Mouse (Mus musculus) embryo, embryonic 10.5 days (tissue): ENCODE measurements at regions not wholly inside any gene's neighbourhood (a gene's known extent, or its start where the extent isn't known, plus 50 kb on each side); places are given as distances from the start of the nearest gene placed in this dataset.
A peak's percentile ranks its signal among the peaks of the same experiment; 100 is the strongest.

ENCODE experiments used
- DNase-seq: peaks from one replicate; pipeline ENCODE4 v3.0.0-alpha.2; 2015; ENCODE audit warnings: low spot score

GRCm38 (mm10) chr3:54103098-54103497 lies 52.7 kb upstream of the Trpc4 start:
- DNase-seq: no peak

GRCm38 (mm10) chr3:54083634-54084033 lies 72.2 kb upstream of the Trpc4 start:
- no peak for DNase-seq

- no peak for DNase-seq
These were observed 79.4 kb upstream of the Trpc4 start for GRCm38 (mm10) chr3:54076461-54076860.

- DNase-seq: no peak
These were observed 95.2 kb upstream of the Trpc4 start for GRCm38 (mm10) chr3:54060653-54061052.

DNA sequence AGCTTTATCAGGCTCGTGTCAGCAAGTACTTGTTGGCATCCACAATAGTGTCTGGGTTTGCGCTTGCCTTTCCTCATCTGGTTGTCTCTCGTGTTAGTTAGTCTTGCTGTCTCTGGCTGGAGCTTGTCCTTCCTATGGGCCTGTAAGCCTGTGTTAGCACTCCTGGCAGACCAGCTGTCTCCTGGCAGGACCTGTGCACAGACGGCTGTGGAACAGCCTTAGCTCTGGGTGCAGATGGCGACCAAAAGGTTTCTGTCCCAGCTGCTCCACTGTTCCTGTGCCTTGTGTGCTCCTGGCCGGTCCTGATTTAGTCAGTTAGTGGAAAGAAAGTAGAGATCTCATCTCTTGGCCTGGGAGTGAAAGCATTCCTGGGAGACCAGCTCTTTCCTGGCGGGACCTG lies 101.5 kb upstream of the Trpc4 start:
- no peak for DNase-seq

DNA sequence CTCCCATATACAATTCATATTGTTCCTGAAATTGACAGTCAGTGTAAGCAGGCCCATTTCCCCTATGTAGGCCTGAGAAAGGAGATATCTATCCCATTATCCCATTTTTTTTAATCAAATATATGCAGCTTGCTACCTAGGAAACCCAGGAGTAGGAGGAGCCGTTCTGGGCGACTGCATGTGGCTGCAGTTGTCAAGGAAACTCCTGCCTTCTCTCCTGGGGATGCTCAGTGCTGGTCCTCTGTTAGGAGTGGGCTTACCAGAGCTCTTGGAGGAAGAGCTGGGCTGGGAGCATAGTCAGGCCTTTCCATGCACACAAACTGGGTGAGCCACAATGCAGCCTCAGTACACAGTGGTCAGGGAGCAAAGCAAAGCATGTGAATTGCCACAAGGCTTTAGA lies 106.5 kb upstream of the Trpc4 start:
- no peak for DNase-seq

GRCm38 (mm10) chr3:54048091-54048670 lies 107.7 kb upstream of the Trpc4 start:
- no peak for DNase-seq

DNA sequence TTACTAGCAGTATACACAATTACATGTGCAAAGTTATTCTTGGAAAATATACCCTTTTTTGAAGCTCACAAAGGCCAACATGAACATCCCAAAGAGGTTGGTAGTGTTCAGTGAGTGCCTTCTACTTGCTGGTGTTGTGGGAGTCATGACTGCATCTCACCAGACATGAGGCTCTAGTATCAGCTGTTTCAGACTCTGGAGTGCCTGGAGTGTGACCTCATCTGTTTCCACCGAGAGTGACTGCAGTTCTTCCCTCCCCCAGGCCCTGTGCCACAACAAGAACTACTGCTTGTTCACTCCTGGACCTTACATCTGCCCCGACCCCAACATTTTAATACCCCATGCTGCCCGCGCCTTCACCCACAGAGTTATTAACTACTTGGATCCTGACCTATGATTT lies 128.5 kb upstream of the Trpc4 start:
- DNase-seq: no peak

GRCm38 (mm10) chr3:54020196-54020595 lies 135.6 kb upstream of the Trpc4 start:
- DNase-seq: no peak

GRCm38 (mm10) chr3:54017943-54018649 lies 137.7 kb upstream of the Trpc4 start:
- peak; percentile 26 for DNase-seq

GRCm38 (mm10) chr3:54016877-54017276 lies 139.0 kb upstream of the Trpc4 start:
- DNase-seq: no peak

- no peak for DNase-seq
These were observed 144.8 kb upstream of the Trpc4 start for GRCm38 (mm10) chr3:54011016-54011415.

DNA sequence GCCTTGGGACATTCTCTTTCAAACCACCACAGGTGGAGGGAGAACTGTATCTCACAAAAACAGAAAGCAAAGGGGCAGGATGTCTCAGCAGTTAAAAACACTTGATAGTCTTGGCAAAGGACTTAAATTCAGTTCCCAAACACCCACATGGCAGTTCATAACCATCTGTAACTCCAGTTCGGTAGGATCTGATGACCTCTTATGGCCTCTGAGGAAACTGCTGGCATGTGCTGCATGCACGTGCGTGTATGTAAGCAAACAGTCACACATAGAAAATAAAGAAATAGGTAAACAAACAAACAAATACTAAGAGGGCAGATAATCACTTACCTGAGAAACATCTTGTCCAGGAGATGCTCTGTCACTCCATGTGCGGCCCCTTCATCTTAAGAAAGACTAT lies 129.4 kb upstream of the Ufm1 start:
- no peak for DNase-seq

DNA sequence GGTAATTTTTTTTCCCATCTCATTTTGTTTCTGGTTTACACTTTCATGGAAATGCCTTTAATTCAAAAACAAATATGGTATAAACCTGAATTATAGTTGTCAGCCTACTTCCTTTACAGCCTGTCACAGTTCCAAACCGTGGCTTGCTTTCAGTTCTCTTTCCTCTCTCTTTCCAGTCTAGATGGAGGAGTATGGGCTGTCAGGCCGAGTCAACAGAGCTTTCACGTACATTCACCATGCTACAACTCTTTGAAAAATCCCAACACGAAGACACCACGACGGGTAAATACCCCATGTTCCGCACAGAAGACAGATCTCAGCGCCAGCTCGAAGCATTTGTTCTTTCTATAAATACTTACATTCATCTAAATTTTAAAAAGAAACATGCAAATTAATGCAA lies 125.2 kb upstream of the Ufm1 start:
- no peak for DNase-seq

DNA sequence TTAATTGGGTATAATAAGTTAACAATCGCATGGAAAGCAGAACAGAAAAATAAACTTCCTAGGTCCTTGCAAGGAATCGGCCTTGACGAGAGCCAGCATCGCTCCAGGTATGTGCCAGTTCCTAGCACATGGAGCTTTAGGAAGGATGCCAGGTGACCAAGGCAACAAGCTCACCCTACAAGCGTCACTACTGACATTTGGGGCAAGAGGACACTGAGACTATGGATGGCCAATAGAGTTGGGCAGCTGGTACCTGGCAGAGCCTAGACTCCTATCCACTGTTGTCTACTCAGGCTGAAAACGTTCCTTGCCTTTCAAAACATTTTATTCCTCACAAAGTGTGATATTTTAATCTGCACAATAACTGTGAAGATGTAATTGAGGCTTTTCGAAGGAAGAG lies 124.6 kb upstream of the Ufm1 start:
- no peak for DNase-seq

DNA sequence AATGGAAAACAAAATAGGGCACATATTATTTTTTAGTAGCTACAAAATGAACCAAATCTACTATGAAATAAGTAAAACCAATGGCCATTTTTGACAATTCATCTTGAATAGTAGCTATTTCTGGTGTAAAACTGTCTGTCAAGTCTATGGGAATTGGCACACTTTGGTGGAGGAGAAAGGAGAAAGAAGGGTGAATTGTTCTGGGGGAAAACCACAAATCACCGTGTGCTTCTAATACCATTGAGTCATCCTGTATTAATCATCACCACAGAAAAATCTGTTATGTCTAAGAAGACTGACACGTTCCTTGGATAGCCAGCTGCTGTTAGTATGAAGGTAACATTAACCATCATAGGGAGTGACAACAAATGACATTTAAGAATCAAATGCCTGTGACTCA lies 123.7 kb upstream of the Ufm1 start:
- no peak for DNase-seq

DNA sequence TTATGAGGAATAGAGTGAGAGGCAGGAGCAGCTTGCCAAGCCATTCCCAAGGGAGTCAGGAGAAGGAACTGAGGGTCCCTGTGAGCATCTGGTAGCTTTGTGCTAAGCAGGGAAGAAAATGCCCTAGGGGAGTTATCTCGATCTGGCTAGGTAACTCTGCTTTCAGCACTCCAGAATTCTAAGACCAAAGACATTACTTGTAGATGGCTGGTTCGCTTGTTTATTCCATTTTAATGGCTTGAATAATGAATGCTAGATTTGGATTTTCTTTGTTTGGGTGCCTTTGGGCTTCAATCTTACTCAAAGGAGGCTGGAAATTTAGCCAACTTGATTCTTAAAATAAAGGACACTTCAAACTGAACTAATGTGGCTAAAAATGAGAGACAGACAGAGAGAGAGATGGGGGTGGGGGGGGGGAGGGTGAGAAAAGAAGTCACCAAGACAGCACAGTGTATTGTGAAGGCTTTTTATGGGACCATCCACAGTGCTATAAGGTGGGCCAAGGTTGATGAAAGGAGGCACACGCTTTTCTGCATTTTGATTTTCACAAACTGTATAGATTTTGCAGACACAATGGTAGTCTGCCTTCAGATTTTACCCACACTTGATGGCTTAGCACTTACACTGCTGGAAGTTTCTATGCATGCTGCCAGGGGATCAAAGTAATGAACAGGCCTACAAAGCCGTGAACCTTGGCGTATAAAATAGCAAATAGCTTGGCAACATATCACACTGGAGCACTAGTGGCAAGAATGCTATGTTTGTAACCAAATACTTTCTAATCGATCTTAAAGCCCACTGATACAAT lies 121.3 kb upstream of the Ufm1 start:
- no peak for DNase-seq

DNA sequence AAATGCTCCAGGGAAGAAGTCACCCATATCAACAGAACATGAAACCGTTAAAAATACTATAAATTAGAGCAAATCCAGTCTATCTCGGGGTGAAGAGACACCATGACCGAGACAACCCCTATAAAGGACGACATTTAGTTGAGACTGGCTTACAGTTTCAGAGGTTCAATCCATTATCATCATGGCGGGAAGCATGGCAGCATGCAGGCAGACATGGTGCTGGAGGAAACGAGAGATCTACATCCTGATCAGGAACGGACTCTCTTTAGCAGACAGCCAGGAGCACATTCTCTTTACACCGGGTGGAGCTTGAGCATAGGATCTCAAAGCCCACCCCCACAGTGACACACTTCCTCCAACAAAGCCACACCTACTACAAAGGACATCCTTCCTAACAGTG lies 118.7 kb upstream of the Ufm1 start:
- DNase-seq: no peak

GRCm38 (mm10) chr3:53981585-53981984 lies 118.0 kb upstream of the Ufm1 start:
- DNase-seq: no peak

GRCm38 (mm10) chr3:53977379-53978080 lies 113.9 kb upstream of the Ufm1 start:
- no peak for DNase-seq

DNA sequence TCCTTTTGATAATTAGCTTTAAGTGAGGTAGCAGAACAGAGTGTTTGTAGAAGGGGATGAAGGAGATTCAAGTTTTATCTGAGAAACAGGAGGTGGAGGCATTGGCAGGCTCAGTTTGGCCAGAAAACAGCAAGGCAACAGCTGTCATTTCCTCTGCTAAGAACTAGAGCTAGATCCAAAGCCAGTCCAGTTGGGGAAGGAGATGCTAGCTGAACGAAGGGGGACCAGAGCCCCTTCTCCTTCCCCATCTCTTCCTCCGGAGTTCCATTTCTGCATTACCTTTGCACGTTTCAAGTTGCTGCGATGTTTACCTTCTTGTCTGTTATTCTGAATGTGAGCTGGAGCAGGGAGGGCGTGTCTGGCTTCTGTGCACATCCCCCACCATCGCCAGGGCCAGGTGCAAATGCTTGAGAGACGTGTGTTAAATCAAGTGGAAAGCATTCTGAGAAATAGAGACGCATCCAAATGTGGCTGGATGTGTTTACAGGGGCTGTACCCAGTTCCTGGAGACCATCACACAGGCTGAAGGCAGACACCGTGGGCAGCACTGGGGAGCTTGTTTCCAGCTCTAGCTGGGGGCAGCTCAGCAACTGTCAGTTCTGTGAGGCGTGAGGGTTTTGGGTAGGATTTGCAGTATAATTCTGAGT lies 111.4 kb upstream of the Ufm1 start:
- peak; percentile 8 for DNase-seq

GRCm38 (mm10) chr3:53969000-53969641 lies 105.5 kb upstream of the Ufm1 start:
- no peak for DNase-seq
